23 mouse cellular contexts compared by ENCODE assay signal in genomic region chrX:41507959-41508358, GRCm38 (mm10).
"Had no signal": no experiment of that assay in that cellular context is flagged by ENCODE, and none has a peak within 500 bp of the region (broad histone marks: within the 10 kb centered on the region; RNA-seq: fewer than 3 reads in every experiment).

No protein-coding gene starts in this region.

- H3K36me3 ChIP-seq: kidney, embryonic 15.5 days; limb, embryonic 12.5 days; limb, embryonic 15.5 days; neural tube, embryonic 12.5 days; neural tube, embryonic 15.5 days; stomach, embryonic 15.5 days had no signal

- H3K4me2 ChIP-seq: kidney, embryonic 15.5 days; limb, embryonic 12.5 days; limb, embryonic 15.5 days; liver, embryonic 11.5 days; lung, embryonic 14.5 days; midbrain, embryonic 11.5 days; neural tube, embryonic 12.5 days; neural tube, embryonic 15.5 days; stomach, embryonic 15.5 days had no signal

- H3K9me3 ChIP-seq: kidney, embryonic 15.5 days; limb, embryonic 12.5 days; limb, embryonic 15.5 days; neural tube, embryonic 12.5 days; neural tube, embryonic 15.5 days; stomach, embryonic 15.5 days had no signal

- H3K4me3 ChIP-seq: kidney, embryonic 15.5 days; left cerebral cortex, adult 2 months; limb, embryonic 12.5 days; limb, embryonic 15.5 days; neural tube, embryonic 12.5 days; neural tube, embryonic 15.5 days; stomach, embryonic 15.5 days had no signal

- ATAC-seq: liver, postnatal 0 days; lung, postnatal 0 days had no signal

- H3K27ac ChIP-seq: kidney, embryonic 15.5 days; left cerebral cortex, adult 2 months; limb, embryonic 12.5 days; limb, embryonic 15.5 days; liver, embryonic 14.5 days; macrophage; neural tube, embryonic 12.5 days; neural tube, embryonic 15.5 days; stomach, embryonic 15.5 days had no signal

- H3K4me1 ChIP-seq: kidney, embryonic 15.5 days; limb, embryonic 12.5 days; limb, embryonic 15.5 days; neural tube, embryonic 12.5 days; neural tube, embryonic 15.5 days; stomach, embryonic 15.5 days had no signal

- DNase-seq: kidney, adult 8-10 months; kidney, postnatal 10 days; kidney, postnatal 36 days; layer of hippocampus, adult 9-11 months; liver, postnatal 0 days; lung, embryonic 14.5 days; midbrain, embryonic 14.5 days; retina, postnatal 1 day; right cerebral cortex, postnatal 25 days; spleen, adult 18-20 months; thymus, postnatal 25 days had no signal

- H3K27me3 ChIP-seq: kidney, embryonic 15.5 days; limb, embryonic 12.5 days; limb, embryonic 15.5 days; neural tube, embryonic 12.5 days; neural tube, embryonic 15.5 days; stomach, embryonic 15.5 days had no signal

- H3K9ac ChIP-seq: kidney, embryonic 15.5 days; limb, embryonic 12.5 days; limb, embryonic 15.5 days; liver, embryonic 14.5 days; liver, postnatal 0 days; lung, embryonic 14.5 days; neural tube, embryonic 12.5 days; neural tube, embryonic 15.5 days; stomach, embryonic 15.5 days had no signal
